Mouse (Mus musculus): ENCODE data around the gene Hist1h2ah.

The Hist1h2ah gene

GRCm38 (mm10) chr13:22039951-22040463 is 4.6 kb upstream of the Hist1h2ah start:
- ATAC-seq (ENCODE audit: low TSS enrichment): no peak

GRCm38 (mm10) chr13:22039364-22039763 is 4.0 kb upstream of the Hist1h2ah start:
- no peak for ATAC-seq (ENCODE audit: low TSS enrichment)

DNA sequence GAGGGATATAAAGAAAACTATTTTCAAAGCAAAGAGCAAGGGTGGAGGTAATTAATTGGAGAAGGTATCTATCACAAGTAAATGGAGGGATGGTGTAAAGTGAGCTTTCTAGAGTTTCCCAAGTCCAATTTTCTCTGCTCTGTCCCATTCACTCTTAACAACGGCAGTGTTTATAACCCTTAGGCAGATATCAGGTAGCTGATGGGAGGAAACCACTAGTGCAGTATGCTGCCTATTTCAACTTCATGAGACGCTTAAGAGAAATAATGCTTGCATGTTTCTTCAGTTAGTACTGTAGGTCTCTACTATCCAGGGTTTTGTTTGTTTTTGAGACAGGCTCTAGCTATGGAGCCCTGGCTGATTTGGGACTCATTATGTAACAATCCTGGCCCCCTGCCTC is 2.0 kb upstream of the Hist1h2ah start:
- ATAC-seq (ENCODE audit: low TSS enrichment): no peak

DNA sequence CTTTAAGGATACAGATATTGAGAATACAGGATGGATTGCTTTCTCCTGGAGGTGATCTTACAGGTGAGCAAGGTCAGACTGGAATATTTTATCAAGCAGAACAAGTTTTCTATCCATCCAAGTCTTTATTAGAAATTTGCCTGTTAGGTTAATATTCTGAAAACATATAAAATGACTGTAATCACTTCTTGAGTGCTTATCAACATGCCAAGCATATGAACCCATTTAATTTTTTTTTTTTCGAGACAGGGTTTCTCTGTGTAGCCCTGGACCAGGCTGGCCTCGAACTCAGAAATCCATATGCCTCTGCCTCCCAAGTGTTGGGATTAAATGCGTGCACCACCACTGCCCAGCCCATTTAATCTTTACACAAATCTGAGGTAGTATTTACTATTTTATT is 1.6 kb upstream of the Hist1h2ah start:
- ATAC-seq (ENCODE audit: low TSS enrichment): no peak

GRCm38 (mm10) chr13:22036149-22036956 is 985 bp upstream of the Hist1h2ah start:
- no peak for ATAC-seq (ENCODE audit: low TSS enrichment)

GRCm38 (mm10) chr13:22034443-22035266 is 713 bp downstream of the Hist1h2ah start:
- no peak for ATAC-seq (ENCODE audit: low TSS enrichment)

- ATAC-seq (ENCODE audit: low TSS enrichment): no peak
These were observed 1.5 kb downstream of the Hist1h2ah start for GRCm38 (mm10) chr13:22033741-22034442.

DNA sequence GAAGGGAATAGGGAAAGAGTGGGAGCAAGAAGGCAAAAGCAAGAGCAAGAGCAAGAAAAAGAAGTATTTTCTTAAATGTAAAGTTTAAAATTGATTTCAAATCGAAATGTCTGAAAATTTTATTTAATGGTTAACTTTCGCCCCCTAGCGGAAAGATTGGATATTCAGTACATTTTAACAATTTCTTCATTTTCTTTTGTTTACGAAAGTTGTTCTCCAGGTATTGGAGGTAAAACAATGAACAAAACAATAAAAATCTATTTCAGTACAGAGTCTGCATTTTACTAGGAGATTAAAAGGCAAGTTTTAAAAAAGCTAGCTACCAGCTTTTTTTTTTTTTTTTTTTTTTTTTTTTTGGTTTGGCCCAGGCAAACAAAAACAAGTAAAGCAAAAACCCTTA is 4.9 kb downstream of the Hist1h2ah start:
- no peak for ATAC-seq (ENCODE audit: low TSS enrichment)

DNA sequence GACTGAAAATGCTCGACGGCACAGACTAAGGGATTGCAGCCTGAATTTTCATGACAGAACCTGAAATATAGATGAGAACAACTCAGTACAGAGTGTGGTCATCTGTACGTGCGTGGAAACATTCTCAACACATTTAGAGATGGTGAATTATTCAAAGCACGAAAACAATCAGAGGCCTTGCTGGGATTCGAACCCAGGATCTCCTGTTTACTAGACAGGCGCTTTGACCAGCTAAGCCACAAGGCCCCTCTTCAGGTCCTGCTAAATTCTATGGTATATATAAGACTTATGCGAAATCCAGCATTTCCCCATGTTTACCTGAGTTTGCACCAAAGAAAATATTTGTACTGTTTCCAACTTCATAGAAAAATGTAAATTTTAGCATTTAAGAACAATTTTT is 5.4 kb downstream of the Hist1h2ah start:
- ATAC-seq (ENCODE audit: low TSS enrichment): no peak

DNA sequence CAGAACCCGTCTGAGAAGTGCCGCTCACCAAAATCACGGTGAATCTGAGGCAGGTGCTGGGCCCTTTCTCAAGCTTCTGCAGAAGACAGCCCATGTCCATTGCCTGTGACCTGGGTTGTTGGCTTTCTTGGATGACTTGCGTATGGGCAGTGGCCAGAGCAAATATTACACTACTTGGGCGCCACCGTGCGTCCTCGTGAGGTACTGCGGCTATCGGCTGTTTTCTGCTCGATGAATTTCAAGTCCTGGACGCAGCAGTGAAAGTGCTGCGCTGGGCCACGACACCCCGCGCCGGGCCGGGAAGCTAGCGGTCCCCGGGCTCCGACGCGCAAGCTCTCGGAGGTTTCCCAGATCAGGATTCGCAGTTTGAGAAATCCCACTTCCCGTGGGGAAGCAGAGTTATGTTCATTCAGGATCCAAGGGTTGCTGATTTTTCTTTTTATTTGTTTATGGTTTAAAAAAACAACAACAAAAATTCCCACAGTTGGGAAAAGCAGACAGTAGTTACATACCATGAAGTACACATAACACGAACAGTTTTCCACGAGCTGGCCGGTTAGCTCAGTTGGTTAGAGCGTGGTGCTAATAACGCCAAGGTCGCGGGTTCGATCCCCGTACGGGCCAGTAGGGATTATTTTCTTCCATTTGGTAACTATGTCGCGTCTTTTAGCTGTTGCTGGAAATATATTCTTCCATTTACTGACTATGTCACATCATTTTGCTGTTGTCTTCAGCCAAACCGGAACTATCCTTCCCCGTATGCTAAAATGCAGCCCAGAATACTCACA is 6.5 kb downstream of the Hist1h2ah start:
- ATAC-seq (ENCODE audit: low TSS enrichment): peak; percentile 82

DNA sequence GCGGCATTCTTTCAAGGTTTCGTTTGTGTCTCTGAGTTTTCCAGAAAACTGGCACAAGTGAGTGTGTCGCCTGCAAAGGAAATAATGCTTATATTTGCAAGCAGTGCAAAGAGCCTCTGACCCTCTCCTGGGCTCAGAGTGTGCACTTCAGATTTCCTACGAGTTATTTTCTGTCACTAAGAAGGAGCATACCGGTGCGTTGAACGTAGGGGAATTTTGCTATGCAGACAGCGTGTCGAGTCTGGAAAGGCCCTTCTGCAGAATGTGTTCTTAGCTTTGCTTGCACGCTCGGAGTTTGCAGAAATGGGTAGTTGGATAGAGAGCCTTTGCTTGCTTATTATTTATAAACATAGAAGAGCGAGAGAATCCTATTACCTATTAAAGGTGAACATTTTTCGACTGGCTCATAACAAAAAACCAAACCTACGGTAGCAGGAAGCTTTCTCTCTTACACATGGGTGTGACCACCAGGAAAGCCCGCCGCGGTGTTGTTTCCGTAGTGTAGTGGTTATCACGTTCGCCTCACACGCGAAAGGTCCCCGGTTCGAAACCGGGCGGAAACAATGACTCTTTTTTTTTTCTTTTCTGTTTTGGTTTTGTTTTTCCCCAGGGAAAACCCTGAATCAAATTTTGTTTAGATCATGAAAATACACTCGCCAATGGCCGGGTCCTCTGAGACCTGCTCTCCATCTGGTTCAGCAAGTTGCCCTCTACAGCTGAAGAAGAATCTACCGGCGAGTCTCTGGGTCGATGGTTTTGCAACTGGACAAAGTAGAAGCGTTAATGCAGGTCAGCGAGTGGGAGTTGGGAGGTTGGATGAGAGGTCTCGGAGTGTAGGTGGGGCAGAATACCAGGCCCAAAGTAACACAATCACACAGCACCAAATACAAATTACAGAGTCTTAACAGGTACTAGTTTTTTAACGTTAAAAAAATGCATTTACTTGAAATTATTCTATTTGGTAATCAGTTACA is 9.0 kb downstream of the Hist1h2ah start:
- peak; percentile 68 for ATAC-seq (ENCODE audit: low TSS enrichment)

GRCm38 (mm10) chr13:22022241-22022640 is 13.1 kb downstream of the Hist1h2ah start:
- peak; percentile 75 for ATAC-seq (ENCODE audit: low TSS enrichment)

GRCm38 (mm10) chr13:22021581-22021980 is 13.8 kb downstream of the Hist1h2ah start:
- no peak for ATAC-seq (ENCODE audit: low TSS enrichment)

- no peak for ATAC-seq (ENCODE audit: low TSS enrichment)
These were observed 14.4 kb downstream of the Hist1h2ah start for GRCm38 (mm10) chr13:22020901-22021339.

- no peak for ATAC-seq (ENCODE audit: low TSS enrichment)
These were observed 15.2 kb downstream of the Hist1h2ah start for GRCm38 (mm10) chr13:22019934-22020835.

- peak; percentile 84 for ATAC-seq (ENCODE audit: low TSS enrichment)
These were observed 19.6 kb downstream of the Hist1h2ah start for GRCm38 (mm10) chr13:22015479-22016450.

DNA sequence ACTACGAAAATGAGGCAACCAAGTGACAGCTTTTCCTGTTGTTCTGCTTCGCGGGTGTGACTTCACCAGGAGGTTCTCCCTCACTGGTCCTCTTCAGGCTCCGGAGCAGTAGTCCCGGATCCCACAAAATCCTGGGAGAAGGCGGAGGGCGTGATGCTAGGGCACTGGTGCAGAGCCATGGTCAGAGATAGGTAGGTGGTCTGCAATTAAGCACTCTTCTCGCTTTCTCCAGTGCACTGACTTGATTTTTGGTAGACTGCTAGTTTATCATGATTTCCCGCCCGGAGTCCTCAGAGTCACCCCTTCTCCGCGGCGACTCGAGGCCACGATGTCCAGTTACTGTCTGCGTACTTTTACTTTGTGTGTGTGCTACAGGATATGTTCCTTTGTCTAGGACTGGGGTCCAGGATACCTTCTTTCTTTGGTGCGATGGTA is 20.9 kb downstream of the Hist1h2ah start:
- ATAC-seq (ENCODE audit: low TSS enrichment): no peak

- no peak for ATAC-seq (ENCODE audit: low TSS enrichment)
These were observed 21.7 kb downstream of the Hist1h2ah start for GRCm38 (mm10) chr13:22013716-22014115.
